Mouse (Mus musculus) heart, embryonic 10.5 days (tissue): ENCODE results near the gene Macf1. TPM values are rescaled to one million over a fixed set of nuclear protein-coding genes. Genes with fewer than 3 reads are reported as not detected.

Experiments used
- DNase-seq: peaks from one replicate; pipeline ENCODE4 v3.0.0-alpha.2; 2017; ENCODE audit warnings: low spot score
- H3K27ac ChIP-seq: fragments of 300-500 bp; sonication (generic); 2 replicates; pipeline ENCODE4 v1.5.1; 2016; ENCODE audit warnings: mild to moderate bottlenecking
- H3K27me3 ChIP-seq: fragments of 300-500 bp; sonication (generic); 2 replicates; pipeline ENCODE4 v1.6.1; 2016; ENCODE audit warnings: mild to moderate bottlenecking; ENCODE audit not compliant: poor library complexity, insufficient read depth, severe bottlenecking
- H3K36me3 ChIP-seq: fragments of 300-500 bp; sonication (generic); 2 replicates; pipeline ENCODE4 v1.6.1; 2016; ENCODE audit warnings: mild to moderate bottlenecking, moderate library complexity
- H3K4me1 ChIP-seq: fragments of 300-500 bp; sonication (generic); 2 replicates; pipeline ENCODE4 v1.6.1; 2016; ENCODE audit warnings: mild to moderate bottlenecking
- H3K4me3 ChIP-seq: fragments of 300-500 bp; sonication (generic); 2 replicates; pipeline ENCODE4 v1.5.1; 2016; ENCODE audit warnings: mild to moderate bottlenecking, moderate library complexity
- H3K9me3 ChIP-seq: fragments of 300-500 bp; sonication (generic); 2 replicates; pipeline ENCODE4 v1.6.1; 2016; ENCODE audit warnings: mild to moderate bottlenecking, moderate library complexity
- WGBS: fragments of 180-500 bp; shearing (Covaris S2); methylation state at CpG from one replicate; pipeline ENCODE4 v1.1.7; 2016; 5-methylcytosine and 5-hydroxymethylcytosine counted together
- polyA plus RNA-seq: library from polyadenylated mRNA; unstranded; fragments of >200 nt; fragmentation: Nextera tagmentation; extraction: Ambion mirVana; gene quantifications from 2 replicates; pipeline ENCODE4 v1.2.1, GENCODE M21; 2016

The Macf1 gene
- polyA plus RNA-seq, 1 experiment from 2014 or later, result 57.4 TPM

GRCm38 (mm10) chr4:123412528-123412878, 271.7 kb downstream of the Macf1 start:
- Histone ChIP-seq H3K27me3 (no peaks in the 10 kb centered on the region), H3K9me3 (no peaks in the 10 kb centered on the region), H3K4me3 (peak overlapping the region; percentile 88), H3K4me1 (peaks cover 67% of the 10 kb centered on the region), H3K27ac (peak overlapping the region; percentile 95), H3K36me3 (peaks cover 29% of the 10 kb centered on the region)
- 3% methylated on average over 6 of the region's 6 CpGs for WGBS
- no peak for DNase-seq

GRCm38 (mm10) chr4:123411732-123412527, 272.2 kb downstream of the Macf1 start:
- no peaks in the 10 kb centered on the region for H3K9me3 ChIP-seq
- peaks cover 33% of the 10 kb centered on the region for H3K36me3 ChIP-seq
- peak; percentile 96 for DNase-seq
- under 1% methylated on average over 68 of the region's 69 CpGs for WGBS
- no peaks in the 10 kb centered on the region for H3K27me3 ChIP-seq
- H3K4me3 ChIP-seq, result peak overlapping the region; percentile 88
- peak overlapping the region; percentile 95 for H3K27ac ChIP-seq
- peaks cover 72% of the 10 kb centered on the region for H3K4me1 ChIP-seq

- H3K36me3 ChIP-seq, result peaks cover 32% of the 10 kb centered on the region
- whole genome bisulfite sequencing, result 4% methylated on average over 36 of the region's 36 CpGs
- no peaks in the 10 kb centered on the region for H3K9me3 ChIP-seq
- peaks cover 79% of the 10 kb centered on the region for H3K4me1 ChIP-seq
- DNase-seq, result no peak
- peak overlapping the region; percentile 88 for H3K4me3 ChIP-seq
- peak overlapping the region; percentile 95 for H3K27ac ChIP-seq
- H3K27me3 ChIP-seq, result no peaks in the 10 kb centered on the region
Observed at GRCm38 (mm10) chr4:123411006-123411731, 273.0 kb downstream of the Macf1 start.

- WGBS, result 65% methylated on average over 1 of the region's 1 CpGs
- Histone ChIP-seq H3K9me3 (no peaks in the 10 kb centered on the region), H3K4me1 (peaks cover 93% of the 10 kb centered on the region), H3K27ac (0 out of 2 replicates have a peak overlapping the region, but pooled peaks have one; percentile 56), H3K36me3 (peaks cover 28% of the 10 kb centered on the region), H3K4me3 (no peak overlapping the region), H3K27me3 (no peaks in the 10 kb centered on the region)
- no peak for DNase-seq
Observed at GRCm38 (mm10) chr4:123409752-123410151, 274.4 kb downstream of the Macf1 start.

- peaks cover 89% of the 10 kb centered on the region for H3K4me1 ChIP-seq
- no peak for DNase-seq
- no peaks in the 10 kb centered on the region for H3K9me3 ChIP-seq
- H3K27me3 ChIP-seq, result no peaks in the 10 kb centered on the region
- 84% methylated on average over 3 of the region's 3 CpGs for WGBS
- peaks cover 28% of the 10 kb centered on the region for H3K36me3 ChIP-seq
- H3K27ac ChIP-seq, result 0 out of 2 replicates have a peak overlapping the region, but pooled peaks have one; percentile 56
- 0 out of 2 replicates have a peak overlapping the region, but pooled peaks have one; percentile 8 for H3K4me3 ChIP-seq
Observed at GRCm38 (mm10) chr4:123409034-123409692, 275.0 kb downstream of the Macf1 start.

GRCm38 (mm10) chr4:123407792-123408191, 276.4 kb downstream of the Macf1 start:
- Histone ChIP-seq H3K9me3 (no peaks in the 10 kb centered on the region), H3K4me1 (peaks cover 75% of the 10 kb centered on the region), H3K27me3 (no peaks in the 10 kb centered on the region), H3K27ac (0 out of 2 replicates have a peak overlapping the region, but pooled peaks have one; percentile 7), H3K36me3 (peaks cover 28% of the 10 kb centered on the region), H3K4me3 (peak overlapping the region; percentile 31; the same call in 1 of the 2 replicates)
- DNase-seq, result no peak
- WGBS, result 57% methylated on average over 6 of the region's 6 CpGs

GRCm38 (mm10) chr4:123404056-123404455, 280.1 kb downstream of the Macf1 start:
- Histone ChIP-seq H3K36me3 (peaks cover 37% of the 10 kb centered on the region), H3K27ac (no peak overlapping the region), H3K9me3 (no peaks in the 10 kb centered on the region), H3K4me3 (no peak overlapping the region), H3K27me3 (no peaks in the 10 kb centered on the region), H3K4me1 (peaks cover 41% of the 10 kb centered on the region)
- no peak for DNase-seq
- WGBS, result 84% methylated on average over 1 of the region's 1 CpGs

GRCm38 (mm10) chr4:123402244-123402643, 281.9 kb downstream of the Macf1 start:
- DNase-seq, result no peak
- H3K4me1 ChIP-seq, result peaks cover 28% of the 10 kb centered on the region
- no peaks in the 10 kb centered on the region for H3K27me3 ChIP-seq
- H3K9me3 ChIP-seq, result no peaks in the 10 kb centered on the region
- no peak overlapping the region for H3K4me3 ChIP-seq
- WGBS, result 78% methylated on average over 1 of the region's 1 CpGs
- no peak overlapping the region for H3K27ac ChIP-seq
- peaks cover 39% of the 10 kb centered on the region for H3K36me3 ChIP-seq

GRCm38 (mm10) chr4:123401265-123401664, 282.9 kb downstream of the Macf1 start:
- no peak overlapping the region for H3K4me3 ChIP-seq
- H3K27ac ChIP-seq, result no peak overlapping the region
- H3K36me3 ChIP-seq, result peaks cover 47% of the 10 kb centered on the region
- 77% methylated on average over 3 of the region's 3 CpGs for WGBS
- DNase-seq, result no peak
- H3K9me3 ChIP-seq, result no peaks in the 10 kb centered on the region
- H3K27me3 ChIP-seq, result no peaks in the 10 kb centered on the region
- peaks cover 20% of the 10 kb centered on the region; the same call in 1 of the 2 replicates for H3K4me1 ChIP-seq

GRCm38 (mm10) chr4:123397643-123398434, 286.3 kb downstream of the Macf1 start:
- 64% methylated on average over 5 of the region's 5 CpGs for WGBS
- H3K4me1 ChIP-seq, result 0 out of 2 replicates have a peak, but pooled peaks cover 4% of the 10 kb centered on the region
- no peak overlapping the region for H3K4me3 ChIP-seq
- no peak overlapping the region for H3K27ac ChIP-seq
- H3K36me3 ChIP-seq, result peaks cover 80% of the 10 kb centered on the region
- no peaks in the 10 kb centered on the region for H3K27me3 ChIP-seq
- H3K9me3 ChIP-seq, result no peaks in the 10 kb centered on the region
- no peak for DNase-seq

GRCm38 (mm10) chr4:123397049-123397448, 287.1 kb downstream of the Macf1 start:
- no peak for DNase-seq
- H3K9me3 ChIP-seq, result 0 out of 2 replicates have a peak, but pooled peaks cover 3% of the 10 kb centered on the region
- H3K4me3 ChIP-seq, result no peak overlapping the region
- no peaks in the 10 kb centered on the region for H3K27me3 ChIP-seq
- no peak overlapping the region for H3K27ac ChIP-seq
- H3K4me1 ChIP-seq, result 0 out of 2 replicates have a peak, but pooled peaks cover 4% of the 10 kb centered on the region
- peaks cover 88% of the 10 kb centered on the region for H3K36me3 ChIP-seq
- 93% methylated on average over 8 of the region's 8 CpGs for WGBS

GRCm38 (mm10) chr4:123395435-123396000, 288.6 kb downstream of the Macf1 start:
- no peak overlapping the region for H3K27ac ChIP-seq
- H3K4me3 ChIP-seq, result no peak overlapping the region
- H3K4me1 ChIP-seq, result 0 out of 2 replicates have a peak, but pooled peaks cover 4% of the 10 kb centered on the region
- WGBS, result 95% methylated on average over 2 of the region's 2 CpGs
- H3K36me3 ChIP-seq, result peaks cover 93% of the 10 kb centered on the region
- H3K27me3 ChIP-seq, result no peaks in the 10 kb centered on the region
- no peak for DNase-seq
- H3K9me3 ChIP-seq, result 0 out of 2 replicates have a peak, but pooled peaks cover 3% of the 10 kb centered on the region
